Mouse (Mus musculus) small intestine, adult 2 months (tissue): ENCODE results near the gene Dnase1l2.

Experiments used
- CTCF ChIP-seq: fragments of 200-500 bp; IDR thresholded peaks from 2 replicates; pipeline ENCODE4 v1.5.1; 2012; ENCODE audit warnings: low read depth, mild to moderate bottlenecking, control low read depth, inconsistent platforms, low read length, moderate library complexity, mixed read lengths; ENCODE audit not compliant: insufficient replicate concordance, insufficient read length; ENCODE audit errors: extremely low read depth
- POLR2A ChIP-seq: fragments of 200-500 bp; IDR thresholded peaks from 2 replicates; pipeline ENCODE4 v1.6.1; 2012; ENCODE audit warnings: low read depth, mild to moderate bottlenecking, control low read depth, inconsistent platforms, low read length, moderate library complexity

- TF ChIP-seq CTCF = no peak
- TF ChIP-seq POLR2A = no peak
Measured at GRCm38 (mm10) chr17:24443409-24443808, 504 bp upstream of the Dnase1l2 start.
